Mouse (Mus musculus) myocyte (in vitro differentiated cells): Measurements from ENCODE around the gene Dpp4. TPM values are rescaled to one million over a fixed set of nuclear protein-coding genes. Genes with fewer than 3 reads are reported as not detected.

Source experiments
- H3K27me3 ChIP-seq: one replicate; pipeline ENCODE4 v1.6.1; 2011; ENCODE audit not compliant: control insufficient read depth, insufficient read depth, insufficient read length
- H3K36me3 ChIP-seq: one replicate; pipeline ENCODE4 v1.6.1; 2011; ENCODE audit not compliant: control insufficient read depth, insufficient read depth
- H3K4me2 ChIP-seq: one replicate; pipeline ENCODE4 v1.6.1; 2011; ENCODE audit warnings: low read depth, control low read depth
- H3K4me3 ChIP-seq: one replicate; pipeline ENCODE4 v1.5.1; 2011; ENCODE audit warnings: mild to moderate bottlenecking, control low read depth, moderate library complexity
- H3K79me2 ChIP-seq: one replicate; pipeline ENCODE4 v1.6.1; 2011; ENCODE audit not compliant: control insufficient read depth, insufficient read depth
- H3ac ChIP-seq: one replicate; pipeline ENCODE4 v1.6.1; 2011; ENCODE audit not compliant: control insufficient read depth, insufficient read length
- CEBPB ChIP-seq: IDR thresholded peaks from 2 replicates; pipeline ENCODE4 v1.6.1; 2011; ENCODE audit warnings: mild to moderate bottlenecking, moderate library complexity; ENCODE audit not compliant: poor library complexity, insufficient read depth, severe bottlenecking
- E2F4 ChIP-seq: IDR thresholded peaks from one replicate; pipeline ENCODE4 v1.6.1; 2011; ENCODE audit warnings: mild to moderate bottlenecking, control low read depth, moderate library complexity; ENCODE audit not compliant: insufficient read depth
- MAX ChIP-seq: IDR thresholded peaks from one replicate; pipeline ENCODE4 v1.6.1; 2011; ENCODE audit warnings: low read depth, mild to moderate bottlenecking, control low read depth
- MYOD1 ChIP-seq, 3 experiments: IDR thresholded peaks; one replicate each; pipeline ENCODE4 v1.6.1; 2011; ENCODE audit warnings: control low read depth in 2 of 3, low read depth in 2 of 3, mild to moderate bottlenecking in 2 of 3, moderate library complexity in 1 of 3; ENCODE audit not compliant: insufficient read length in 2 of 3, control insufficient read depth in 1 of 3
- MYOG ChIP-seq, 3 experiments: IDR thresholded peaks; one replicate each; pipeline ENCODE4 v1.6.1; 2011; ENCODE audit warnings: control low read depth in 2 of 3, low read depth in 2 of 3, mild to moderate bottlenecking in 2 of 3; ENCODE audit not compliant: insufficient read length in 2 of 3, control insufficient read depth in 1 of 3, insufficient read depth in 1 of 3
- POLR2A ChIP-seq: IDR thresholded peaks from one replicate; pipeline ENCODE4 v1.6.1; 2011; ENCODE audit warnings: low read depth, mild to moderate bottlenecking, control low read depth, moderate library complexity; ENCODE audit not compliant: insufficient read length
- POLR2AphosphoS2 ChIP-seq: IDR thresholded peaks from one replicate; pipeline ENCODE4 v1.6.1; 2011; ENCODE audit warnings: low read depth, control low read depth; ENCODE audit not compliant: insufficient read length
- REST ChIP-seq: IDR thresholded peaks from one replicate; pipeline ENCODE4 v1.6.1; 2011; ENCODE audit warnings: mild to moderate bottlenecking, control low read depth, moderate library complexity; ENCODE audit not compliant: insufficient read depth, insufficient read length
- SRF ChIP-seq: IDR thresholded peaks from one replicate; pipeline ENCODE4 v1.6.1; 2011; ENCODE audit warnings: low read depth; ENCODE audit not compliant: control insufficient read depth, insufficient read length
- TCF12 ChIP-seq: IDR thresholded peaks from one replicate; pipeline ENCODE4 v1.6.1; 2011; ENCODE audit warnings: mild to moderate bottlenecking, control low read depth; ENCODE audit not compliant: poor library complexity, insufficient read depth, severe bottlenecking
- TCF3 ChIP-seq: IDR thresholded peaks from one replicate; pipeline ENCODE4 v1.6.1; 2011; ENCODE audit warnings: low read depth, control low read depth; ENCODE audit not compliant: insufficient read length
- USF1 ChIP-seq: IDR thresholded peaks from one replicate; pipeline ENCODE4 v1.6.1; 2011; ENCODE audit warnings: low read depth, mild to moderate bottlenecking, control low read depth, moderate library complexity
- polyA plus RNA-seq: library from polyadenylated mRNA; unstranded; fragments of >200 nt; fragmentation: generic; extraction: Trizol; gene quantifications from one replicate; pipeline ENCODE4 v1.2.1, GENCODE M21; 2012; ENCODE audit warnings: missing spikeins

Dpp4 gene
- polyA plus RNA-seq, 1 experiment = not detected

DNA sequence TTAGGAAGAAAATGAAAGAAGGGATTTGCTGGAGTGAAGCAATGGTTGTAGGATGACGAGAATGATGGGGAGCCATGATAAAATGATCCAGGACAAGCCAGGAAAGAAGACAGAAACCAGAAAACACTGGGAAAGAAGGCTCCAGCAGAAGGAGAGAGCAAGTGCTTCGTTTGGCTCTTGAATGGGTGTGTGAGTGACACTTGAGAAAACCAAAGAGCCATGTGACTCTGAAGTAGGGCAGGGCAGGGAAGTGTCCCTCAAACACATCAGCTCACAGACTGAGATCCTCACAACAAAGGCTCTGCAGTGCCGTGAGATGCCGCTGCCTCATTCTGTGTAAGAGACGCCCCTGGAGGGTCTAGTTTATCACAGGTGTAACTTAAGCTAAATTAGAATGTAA lies 29.6 kb downstream of the Dpp4 start:
- Histone ChIP-seq H3K36me3 (no peaks in the 10 kb centered on the region), H3K4me3 (no peak overlapping the region), H3K79me2 (no peaks in the 10 kb centered on the region), H3K27me3 (no peaks in the 10 kb centered on the region), H3K4me2 (no peak overlapping the region), H3ac (no peak overlapping the region)
- TF ChIP-seq MYOG (IDR thresholded peaks at IDR 0.05; ENCODE audit: control insufficient read depth in 1 of 3, insufficient read depth in 1 of 3, insufficient read length in 2 of 3, low read depth in 2 of 3) (no peak), CEBPB (no peak), MAX (no peak), POLR2A (no peak), MYOD1 (IDR thresholded peaks at IDR 0.05; ENCODE audit: control insufficient read depth in 1 of 3, insufficient read length in 2 of 3, low read depth in 2 of 3) (no peak)

DNA sequence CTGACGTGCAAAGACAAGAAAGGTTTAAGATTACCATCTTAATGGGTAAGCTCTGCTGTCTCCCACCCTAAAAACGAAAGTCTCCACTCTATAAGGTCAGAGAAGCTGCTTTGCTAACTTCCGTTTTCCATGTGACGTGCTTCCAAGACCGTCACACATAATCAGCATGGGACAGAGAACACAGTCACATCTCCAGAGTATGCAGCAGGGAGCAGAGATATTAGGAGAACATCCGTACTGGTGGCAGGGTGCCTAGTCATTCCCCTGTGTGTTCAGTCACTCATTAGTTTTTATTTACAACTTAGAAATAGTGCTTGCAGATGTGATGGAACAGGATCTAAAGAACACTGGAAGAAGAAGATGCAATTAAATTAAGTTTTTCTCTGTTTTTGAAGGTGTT lies 30.3 kb downstream of the Dpp4 start:
- Histone ChIP-seq H3K27me3 (no peaks in the 10 kb centered on the region), H3K4me3 (no peak overlapping the region), H3K4me2 (peak overlapping the region; percentile 32), H3ac (no peak overlapping the region), H3K79me2 (no peaks in the 10 kb centered on the region), H3K36me3 (no peaks in the 10 kb centered on the region)
- TF ChIP-seq TCF3 (no peak), USF1 (no peak), MAX (no peak), REST (no peak), CEBPB (no peak), MYOG (IDR thresholded peaks at IDR 0.05; ENCODE audit: control insufficient read depth in 1 of 3, insufficient read depth in 1 of 3, insufficient read length in 2 of 3, low read depth in 2 of 3) (no peak), E2F4 (no peak), SRF (no peak)

DNA sequence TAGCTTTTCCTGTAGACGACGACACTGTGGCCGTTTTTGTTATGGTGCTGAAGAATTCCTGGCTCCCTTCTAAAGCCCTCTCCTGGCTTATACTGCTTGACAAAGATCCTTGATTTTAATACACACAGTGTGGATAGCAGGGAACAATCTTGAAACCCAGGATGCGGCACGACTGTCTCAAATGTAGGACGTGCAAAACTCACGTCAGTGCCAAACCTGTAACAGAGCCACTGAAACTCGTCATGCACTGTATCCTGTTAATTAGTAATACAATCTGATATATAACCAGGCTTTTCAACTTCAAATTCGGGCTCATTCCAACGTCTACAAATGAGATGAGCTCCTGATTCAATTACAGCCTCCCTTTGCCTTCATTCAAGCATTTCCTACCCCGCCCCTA lies 38.3 kb downstream of the Dpp4 start:
- TF ChIP-seq SRF = no peak
- no peaks in the 10 kb centered on the region for H3K36me3 ChIP-seq
- no peak overlapping the region for H3K4me3 ChIP-seq
- H3K79me2 ChIP-seq = no peaks in the 10 kb centered on the region
- H3K4me2 ChIP-seq = no peak overlapping the region
- no peak overlapping the region for H3ac ChIP-seq
- no peaks in the 10 kb centered on the region for H3K27me3 ChIP-seq

DNA sequence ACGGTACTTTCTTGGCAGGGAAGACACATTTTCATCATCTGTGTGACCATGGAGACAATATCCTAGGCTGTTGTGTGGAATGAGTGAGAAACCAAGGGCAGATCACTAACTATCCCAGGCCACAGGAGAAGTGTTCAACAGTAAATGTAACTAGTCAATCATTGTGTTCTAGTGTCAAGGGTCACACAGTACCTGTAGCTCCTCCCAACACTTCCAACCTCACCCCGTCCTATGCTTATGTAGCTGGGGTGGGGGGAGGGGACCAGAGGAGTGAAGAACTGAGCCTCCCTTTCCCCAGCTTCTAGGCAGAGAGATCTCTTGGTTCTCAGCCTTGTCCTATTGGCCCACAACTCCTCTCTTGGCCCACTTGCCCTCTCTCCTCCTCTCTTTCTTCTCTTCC lies 42.0 kb downstream of the Dpp4 start:
- H3K79me2 ChIP-seq = no peaks in the 10 kb centered on the region
- no peaks in the 10 kb centered on the region for H3K27me3 ChIP-seq
- TF ChIP-seq CEBPB = no peak
- no peak for TF ChIP-seq MYOG (IDR thresholded peaks at IDR 0.05; ENCODE audit: control insufficient read depth in 1 of 3, insufficient read depth in 1 of 3, insufficient read length in 2 of 3, low read depth in 2 of 3)
- no peak for TF ChIP-seq MYOD1 (IDR thresholded peaks at IDR 0.05; ENCODE audit: control insufficient read depth in 1 of 3, insufficient read length in 2 of 3, low read depth in 2 of 3)
- TF ChIP-seq POLR2AphosphoS2 = no peak
- TF ChIP-seq MAX = no peak
- no peak for TF ChIP-seq TCF12
- TF ChIP-seq TCF3 = no peak
- no peak for TF ChIP-seq SRF
- TF ChIP-seq USF1 = no peak
- no peak for TF ChIP-seq POLR2A
- TF ChIP-seq E2F4 = no peak
- TF ChIP-seq REST = no peak
- no peak overlapping the region for H3ac ChIP-seq
- H3K4me3 ChIP-seq = no peak overlapping the region
- no peaks in the 10 kb centered on the region for H3K36me3 ChIP-seq
- no peak overlapping the region for H3K4me2 ChIP-seq

DNA sequence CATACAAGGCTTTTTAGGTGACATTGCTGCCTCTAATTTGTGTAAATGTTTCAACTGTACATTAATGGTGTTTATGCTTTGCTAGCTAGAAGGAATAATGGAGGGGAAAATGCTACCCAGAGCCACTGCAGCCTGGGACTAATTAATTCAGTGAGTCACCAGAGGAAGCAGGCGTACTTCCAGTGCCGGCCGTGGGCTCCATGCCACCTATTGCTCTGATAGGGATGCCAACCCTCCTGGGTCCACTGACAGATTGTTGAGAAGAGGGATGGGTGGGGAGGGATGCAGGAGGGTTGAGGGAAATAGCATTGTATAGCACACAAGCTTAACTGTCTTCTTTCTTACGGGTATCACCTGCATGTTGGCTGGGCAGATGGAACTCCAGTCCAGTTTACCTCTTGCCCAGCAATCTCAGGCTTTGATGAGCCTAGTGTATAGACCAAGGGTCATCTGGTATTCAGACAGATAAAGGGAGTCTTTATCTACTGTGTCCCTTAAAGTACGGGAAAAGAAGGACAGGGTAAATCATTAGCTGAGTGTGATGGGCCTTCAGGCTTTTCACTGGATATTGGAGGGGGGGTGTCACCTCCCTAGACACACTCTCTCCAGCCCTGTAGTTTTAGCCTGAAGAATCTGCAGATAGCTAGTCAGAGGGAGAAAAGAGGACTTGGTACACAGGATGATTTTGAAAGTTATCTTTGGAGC lies 43.5 kb downstream of the Dpp4 start:
- H3K27me3 ChIP-seq = no peaks in the 10 kb centered on the region
- no peak for TF ChIP-seq POLR2AphosphoS2
- TF ChIP-seq CEBPB = no peak
- no peak for TF ChIP-seq POLR2A
- no peak for TF ChIP-seq MAX
- no peak for TF ChIP-seq TCF12
- no peak for TF ChIP-seq REST
- TF ChIP-seq MYOG (IDR thresholded peaks at IDR 0.05; ENCODE audit: control insufficient read depth in 1 of 3, insufficient read depth in 1 of 3, insufficient read length in 2 of 3, low read depth in 2 of 3) = no peak
- TF ChIP-seq SRF = no peak
- TF ChIP-seq USF1 = no peak
- TF ChIP-seq TCF3 = no peak
- no peak for TF ChIP-seq E2F4
- no peak for TF ChIP-seq MYOD1 (IDR thresholded peaks at IDR 0.05; ENCODE audit: control insufficient read depth in 1 of 3, insufficient read length in 2 of 3, low read depth in 2 of 3)
- H3ac ChIP-seq = no peak overlapping the region
- no peaks in the 10 kb centered on the region for H3K79me2 ChIP-seq
- H3K4me2 ChIP-seq = no peak overlapping the region
- H3K4me3 ChIP-seq = no peak overlapping the region
- H3K36me3 ChIP-seq = no peaks in the 10 kb centered on the region
